Mouse (Mus musculus) embryo, embryonic 11.5 days (tissue): ENCODE measurements at regions not wholly inside any gene's neighbourhood (a gene's known extent, or its start where the extent isn't known, plus 50 kb on each side); places are given as distances from the start of the nearest gene placed in this dataset.
A peak's percentile ranks its signal among the peaks of the same experiment; 100 is the strongest.
"Not testable (repeated sequence)": the region's sequence is repeated elsewhere in the genome, so short reads cannot be mapped to it uniquely, and the experiment has no call there.

ENCODE experiments used
- DNase-seq: peaks from one replicate; pipeline ENCODE4 v3.0.0-alpha.2; 2012; ENCODE audit warnings: low read depth, low spot score

DNA sequence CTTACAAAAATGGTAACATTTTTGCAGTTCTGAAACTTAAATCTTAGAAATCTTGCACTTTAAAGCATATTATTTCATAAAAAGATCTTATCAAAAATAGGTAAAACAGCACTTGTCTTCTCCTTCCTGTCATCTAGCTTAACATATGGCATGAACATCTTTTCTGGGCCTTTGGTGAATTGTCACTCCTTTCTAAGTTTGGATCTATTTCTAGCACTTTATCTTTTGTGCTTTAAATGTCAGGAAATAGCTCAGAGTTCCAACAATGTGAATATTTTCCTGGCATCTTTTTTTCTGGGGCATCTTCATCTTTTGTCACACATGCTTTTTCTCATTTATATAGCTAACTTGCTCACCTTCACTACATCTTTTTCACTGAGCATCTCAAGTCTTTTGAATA is 527.4 kb upstream of the Gm5150 start:
- DNase-seq: no peak

DNA sequence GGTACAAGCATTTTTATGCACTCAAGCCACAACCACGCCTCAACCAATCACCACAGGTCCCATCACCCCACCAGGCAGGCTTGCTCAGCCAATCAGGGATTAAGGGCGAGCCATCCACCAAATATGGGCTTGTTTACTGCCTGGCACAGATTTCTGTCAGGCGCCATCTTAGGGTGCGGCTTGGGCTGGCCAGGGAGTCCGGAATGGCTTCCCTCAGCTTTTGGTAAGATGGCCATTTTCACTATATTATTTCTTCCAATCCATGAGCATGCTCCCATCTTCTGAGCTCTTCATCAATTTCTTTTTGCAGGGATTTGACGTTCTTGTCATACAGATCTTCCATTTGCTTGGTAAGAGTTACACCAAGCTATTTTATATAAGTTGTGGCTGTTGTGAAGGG is 521.3 kb upstream of the Gm5150 start:
- DNase-seq: not testable (repeated sequence)

DNA sequence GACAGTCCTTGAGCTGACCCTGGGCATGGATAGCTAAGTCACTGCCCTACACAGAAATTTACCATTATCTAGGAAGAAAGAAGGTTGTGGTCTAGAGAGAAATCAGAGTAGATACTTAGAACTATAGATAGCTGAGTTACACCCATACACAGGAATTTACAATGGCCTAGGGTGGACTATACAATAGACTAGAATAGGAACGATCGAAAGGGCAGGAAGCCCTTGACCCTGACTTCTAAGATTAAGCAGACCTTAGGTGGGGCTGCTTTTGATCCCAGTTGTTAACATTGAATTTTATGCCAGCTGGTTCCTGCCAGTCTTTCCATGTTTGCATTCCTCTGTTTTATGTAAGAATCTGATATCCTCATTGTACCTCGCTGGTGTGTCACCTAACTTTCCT is 482.2 kb upstream of the Gm5150 start:
- DNase-seq: not testable (repeated sequence)

DNA sequence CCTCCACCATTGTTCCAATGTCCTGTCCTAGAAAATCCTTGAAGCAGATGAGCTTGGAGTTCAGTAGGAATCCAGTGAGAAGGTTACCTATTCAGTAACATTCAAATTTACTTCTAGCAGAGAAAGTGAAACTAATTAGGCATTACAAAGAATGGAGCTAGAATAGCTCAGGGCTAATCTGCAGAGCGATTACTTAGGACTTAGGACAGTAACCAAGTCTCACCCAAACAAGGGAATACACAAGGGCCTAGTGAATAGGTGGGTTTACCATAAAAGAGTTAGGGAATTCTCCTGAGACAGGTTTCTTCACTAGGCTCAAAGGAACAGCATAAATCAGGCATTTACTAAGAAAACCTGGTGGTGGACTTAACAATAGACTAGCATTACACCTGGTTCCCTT is 476.5 kb upstream of the Gm5150 start:
- no peak for DNase-seq

DNA sequence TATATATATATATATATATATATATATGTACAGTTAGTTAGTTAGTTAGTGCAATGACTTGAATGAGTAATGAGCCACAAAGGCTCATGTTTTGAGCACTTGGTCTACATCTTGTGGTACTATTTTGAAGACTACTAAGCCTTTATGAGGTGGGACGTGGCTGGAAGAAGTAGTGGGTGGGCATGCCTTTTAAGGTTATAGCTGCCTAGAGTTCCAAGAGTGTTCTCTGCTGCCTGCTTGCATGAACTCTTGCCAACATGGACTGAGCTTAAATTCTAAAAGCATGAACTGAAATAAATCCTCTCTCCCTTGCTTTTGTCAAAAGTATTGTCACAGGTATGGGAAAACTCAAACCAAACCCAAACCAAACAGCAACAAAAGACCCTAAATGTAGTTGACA is 465.1 kb upstream of the Gm5150 start:
- no peak for DNase-seq

DNA sequence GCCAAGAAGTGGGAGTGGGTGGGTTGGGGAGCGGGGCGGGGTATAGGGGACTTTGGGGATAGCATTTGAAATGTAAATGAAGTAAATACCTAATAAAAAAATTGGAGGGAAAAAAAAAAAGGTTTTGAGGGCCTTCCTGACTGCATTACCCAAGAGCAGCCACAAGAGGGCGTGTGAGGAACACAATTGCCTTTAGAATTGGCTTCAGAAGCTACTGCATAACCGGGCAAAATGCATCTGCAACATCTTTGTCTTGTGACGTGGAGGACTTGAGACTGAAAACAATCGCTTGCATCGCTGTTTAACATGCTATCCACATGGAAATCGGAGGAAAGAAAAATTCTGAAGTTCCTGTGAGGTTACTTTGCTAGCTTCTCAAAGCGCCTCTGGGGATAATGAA is 460.2 kb upstream of the Gm5150 start:
- peak; percentile 53 for DNase-seq

DNA sequence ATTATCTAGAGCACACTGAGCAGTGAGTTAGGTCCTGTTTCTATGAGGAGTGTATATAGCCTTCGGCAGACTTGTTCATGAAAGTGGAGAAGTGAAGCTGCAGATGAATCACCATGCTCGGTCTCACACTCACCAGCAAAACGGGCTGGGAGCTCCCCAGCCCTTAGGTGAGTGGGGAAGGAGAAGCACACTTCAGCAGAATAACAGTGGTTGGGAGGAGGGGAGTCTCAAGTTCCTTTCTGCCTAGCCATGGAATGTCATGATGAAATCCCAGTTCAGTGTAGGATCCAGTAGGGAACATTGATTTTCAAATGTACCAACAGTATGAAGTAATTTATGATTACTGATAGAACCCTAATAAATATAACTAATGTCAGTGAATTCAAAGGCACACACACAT is 459.1 kb upstream of the Gm5150 start:
- no peak for DNase-seq

DNA sequence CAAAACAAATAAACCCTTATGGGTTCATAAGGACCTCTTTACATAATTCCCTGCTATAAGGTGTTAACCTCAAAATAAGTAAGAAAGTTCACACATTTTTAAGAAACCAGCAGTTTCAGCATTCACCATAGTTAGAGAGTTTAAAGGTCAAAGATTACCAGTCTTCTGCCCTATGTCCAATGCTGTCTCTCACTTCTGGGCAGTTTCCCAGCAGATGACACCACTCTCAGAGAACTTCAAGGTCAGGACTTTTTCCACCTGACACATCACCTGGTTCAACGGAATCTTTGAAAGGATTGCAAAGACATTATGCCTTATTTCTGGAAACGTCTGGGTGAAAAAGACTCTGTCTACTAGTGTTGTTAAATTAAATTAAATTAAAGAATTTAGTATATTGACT is 458.1 kb upstream of the Gm5150 start:
- DNase-seq: no peak

DNA sequence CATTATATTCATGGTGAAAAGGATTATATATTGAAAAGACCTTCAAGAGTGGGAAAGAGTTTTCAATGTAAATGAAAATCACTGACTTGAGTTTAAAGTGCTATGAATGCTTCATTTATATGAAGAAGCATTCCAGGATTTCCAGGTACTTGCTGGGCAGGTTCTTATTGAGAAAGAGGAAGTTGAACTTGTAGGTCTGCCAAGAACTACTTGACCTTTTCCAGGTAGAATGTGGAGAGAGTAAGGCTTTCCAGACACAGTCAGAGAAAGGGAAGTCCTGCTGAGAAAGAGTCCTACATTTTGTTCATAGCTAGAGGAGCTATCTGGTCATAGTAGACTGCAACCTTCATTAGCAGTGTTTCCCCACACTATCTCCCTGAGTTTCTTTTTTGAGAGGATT is 426.8 kb upstream of the Gm5150 start:
- DNase-seq: no peak

DNA sequence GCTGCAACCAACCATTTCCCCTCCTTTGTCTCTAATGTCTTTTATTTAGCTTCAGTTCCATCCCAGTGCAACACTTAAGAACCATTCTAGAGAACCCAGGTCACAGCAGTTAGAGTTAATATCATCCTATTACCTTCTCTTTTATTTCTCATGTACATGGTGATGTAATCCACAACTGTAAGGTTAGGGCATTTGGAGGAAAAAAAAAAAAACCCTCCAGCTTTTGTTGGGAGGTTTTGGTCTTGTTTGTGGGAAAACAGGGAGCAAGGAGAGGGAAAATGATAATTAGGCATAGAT is 425.5 kb upstream of the Gm5150 start:
- no peak for DNase-seq

DNA sequence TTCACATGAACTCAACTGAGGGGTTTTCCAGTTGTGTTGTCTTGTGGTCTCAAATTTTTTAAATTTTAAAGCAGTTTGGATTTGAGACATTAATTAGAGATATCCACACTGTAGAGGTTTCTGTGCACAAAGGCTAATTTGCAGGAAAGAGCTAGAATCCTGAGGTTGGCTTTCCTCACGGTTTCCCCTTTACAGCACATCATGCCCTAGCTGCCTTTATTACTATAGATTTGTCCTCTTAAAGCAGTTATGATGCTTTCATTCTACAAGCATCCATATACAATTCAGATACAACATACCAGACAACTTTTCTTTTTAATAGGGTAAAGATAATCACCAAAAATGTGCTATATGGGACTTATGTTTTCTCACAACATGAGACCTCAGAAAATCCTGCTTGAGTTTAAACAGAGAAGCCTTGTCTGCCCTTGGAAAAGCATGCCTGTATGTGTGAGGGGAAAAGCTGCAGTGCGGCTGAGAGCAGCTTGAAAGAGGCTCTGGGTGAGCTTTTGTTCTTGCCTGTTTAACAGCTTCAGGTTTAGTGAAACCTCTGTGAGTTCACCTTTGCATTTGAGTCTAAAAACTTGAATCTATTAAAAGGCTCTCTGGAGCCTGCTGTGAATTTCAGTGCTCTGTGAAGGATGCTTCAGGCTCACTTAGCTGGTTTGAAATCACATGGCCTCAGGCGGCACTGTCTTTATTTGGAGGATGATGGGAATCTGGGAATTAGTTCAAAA is 425.0 kb upstream of the Gm5150 start:
- no peak for DNase-seq
